Mouse (Mus musculus): ENCODE measurements around the gene Tmem19. TPM values are rescaled to one million over a fixed set of nuclear protein-coding genes. Genes with fewer than 3 reads are reported as not detected.

Gene Tmem19
- polyA plus RNA-seq, 1 experiment, result 16.6 TPM

- no peak for TF ChIP-seq CEBPB (IDR thresholded peaks at IDR 0.05; ENCODE audit: low read depth)
- TF ChIP-seq CTCF (IDR thresholded peaks at IDR 0.05; ENCODE audit: control insufficient read depth, insufficient read depth, insufficient read length), result no peak
- no peak for TF ChIP-seq USF1 (IDR thresholded peaks at IDR 0.05; ENCODE audit: low read depth)
- TF ChIP-seq MYOD1 (IDR thresholded peaks at IDR 0.05; ENCODE audit: control insufficient read depth, insufficient read length, low read depth), result no peak
- no peak for TF ChIP-seq FOSL1 (IDR thresholded peaks at IDR 0.05; ENCODE audit: insufficient read depth, low read length, poor library complexity, severe bottlenecking)
- TF ChIP-seq MAX (IDR thresholded peaks at IDR 0.05), result no peak
- TF ChIP-seq MYOG (IDR thresholded peaks at IDR 0.05; ENCODE audit: control insufficient read depth, extremely low read depth, insufficient read length), result no peak
These were observed 23.0 kb upstream of the Tmem19 start for GRCm38 (mm10) chr10:115385018-115386002.

GRCm38 (mm10) chr10:115384221-115385017 lies 22.1 kb upstream of the Tmem19 start, which contains the start of the genes Thap2 and Zfc3h1:
Thap2 (minus strand) TSS chr10:115384443.
Zfc3h1 (plus strand) TSS chr10:115384959.
- peak; percentile 56 for TF ChIP-seq CTCF (IDR thresholded peaks at IDR 0.05; ENCODE audit: control insufficient read depth, insufficient read depth, insufficient read length)
- no peak for TF ChIP-seq MYOG (IDR thresholded peaks at IDR 0.05; ENCODE audit: control insufficient read depth, extremely low read depth, insufficient read length)
- Histone ChIP-seq H3ac (ENCODE audit: control insufficient read depth, insufficient read length, low read depth) (peak within 1 kb of the TSS; percentile 93), H3K36me3 (ENCODE audit: control insufficient read depth, insufficient read depth) (peaks cover 24% of the 10 kb centered on the region), H3K4me3 (ENCODE audit: insufficient read depth, poor library complexity, severe bottlenecking) (peak within 1 kb of the TSS; percentile 83), H3K27me3 (ENCODE audit: control insufficient read depth, insufficient read depth, insufficient read length) (no peaks in the 10 kb centered on the region), H3K79me3 (ENCODE audit: low read depth) (peaks cover 76% of the 10 kb centered on the region), H3K79me2 (ENCODE audit: control insufficient read depth, insufficient read depth) (peaks cover 93% of the 10 kb centered on the region)

More at GRCm38 (mm10) chr10:115385018-115386002, 23.0 kb upstream of the Tmem19 start:
- Histone ChIP-seq H3ac (ENCODE audit: control insufficient read depth, insufficient read length, low read depth) (peak overlapping the region; percentile 93), H3K4me3 (ENCODE audit: insufficient read depth, poor library complexity, severe bottlenecking) (peak overlapping the region; percentile 83), H3K27me3 (ENCODE audit: control insufficient read depth, insufficient read depth, insufficient read length) (no peaks in the 10 kb centered on the region), H3K36me3 (ENCODE audit: control insufficient read depth, insufficient read depth) (peaks cover 32% of the 10 kb centered on the region), H3K79me2 (ENCODE audit: control insufficient read depth, insufficient read depth) (peaks cover 95% of the 10 kb centered on the region), H3K79me3 (ENCODE audit: low read depth) (peaks cover 80% of the 10 kb centered on the region)

- Histone ChIP-seq H3K27me3 (ENCODE audit: control insufficient read depth, insufficient read depth, insufficient read length) (no peaks in the 10 kb centered on the region), H3K4me3 (ENCODE audit: insufficient read depth, poor library complexity, severe bottlenecking) (peak overlapping the region; percentile 83), H3K79me2 (ENCODE audit: control insufficient read depth, insufficient read depth) (peaks cover 93% of the 10 kb centered on the region), H3K36me3 (ENCODE audit: control insufficient read depth, insufficient read depth) (peaks cover 17% of the 10 kb centered on the region), H3K79me3 (ENCODE audit: low read depth) (peaks cover 70% of the 10 kb centered on the region), H3ac (ENCODE audit: control insufficient read depth, insufficient read length, low read depth) (peak overlapping the region; percentile 84)
- TF ChIP-seq MYOD1 (IDR thresholded peaks at IDR 0.05; ENCODE audit: control insufficient read depth, insufficient read length, low read depth) (no peak), USF1 (IDR thresholded peaks at IDR 0.05; ENCODE audit: low read depth) (no peak), CEBPB (IDR thresholded peaks at IDR 0.05; ENCODE audit: low read depth) (peak; percentile 11), CTCF (IDR thresholded peaks at IDR 0.05; ENCODE audit: control insufficient read depth, insufficient read depth, insufficient read length) (no peak), FOSL1 (IDR thresholded peaks at IDR 0.05; ENCODE audit: insufficient read depth, low read length, poor library complexity, severe bottlenecking) (no peak)
These were observed 21.4 kb upstream of the Tmem19 start for GRCm38 (mm10) chr10:115383644-115384220.

GRCm38 (mm10) chr10:115382846-115383643 lies 20.7 kb upstream of the Tmem19 start:
- Histone ChIP-seq H3ac (ENCODE audit: control insufficient read depth, insufficient read length, low read depth) (peak overlapping the region; percentile 1), H3K79me3 (ENCODE audit: low read depth) (peaks cover 66% of the 10 kb centered on the region), H3K27me3 (ENCODE audit: control insufficient read depth, insufficient read depth, insufficient read length) (no peaks in the 10 kb centered on the region), H3K79me2 (ENCODE audit: control insufficient read depth, insufficient read depth) (peaks cover 93% of the 10 kb centered on the region), H3K4me3 (ENCODE audit: insufficient read depth, poor library complexity, severe bottlenecking) (peak overlapping the region; percentile 83), H3K36me3 (ENCODE audit: control insufficient read depth, insufficient read depth) (peaks cover 10% of the 10 kb centered on the region)
- no peak for TF ChIP-seq MYOD1 (IDR thresholded peaks at IDR 0.05; ENCODE audit: control insufficient read depth, insufficient read length, low read depth)
- no peak for TF ChIP-seq CTCF (IDR thresholded peaks at IDR 0.05; ENCODE audit: control insufficient read depth, insufficient read depth, insufficient read length)
- no peak for TF ChIP-seq CEBPB (IDR thresholded peaks at IDR 0.05; ENCODE audit: low read depth)
- no peak for TF ChIP-seq USF1 (IDR thresholded peaks at IDR 0.05; ENCODE audit: low read depth)
- TF ChIP-seq FOSL1 (IDR thresholded peaks at IDR 0.05; ENCODE audit: insufficient read depth, low read length, poor library complexity, severe bottlenecking), result no peak
- TF ChIP-seq MAX (IDR thresholded peaks at IDR 0.05), result no peak
- TF ChIP-seq MYOG (IDR thresholded peaks at IDR 0.05; ENCODE audit: control insufficient read depth, extremely low read depth, insufficient read length), result no peak

Measured in C2C12 (cell line).